Comparison of ENCODE assay signal across 11 mouse cellular contexts in genomic region chr2:48441991-48442544, GRCm38 (mm10).
DNase-seq lines count a peak whose midpoint lies in the region; ATAC-seq and TF ChIP-seq lines count a peak whose summit lies in the region.
"Had no signal": no experiment of that assay in that cellular context is flagged by ENCODE, and none has a peak within 500 bp of the region (broad histone marks: within the 10 kb centered on the region; RNA-seq: fewer than 3 reads in every experiment).

No protein-coding gene starts in this region.

- H3K27ac ChIP-seq in hindbrain, embryonic 11.5 days (ENCODE audit: low read depth, low read length): no peak overlapping the region
- no peak overlapping the region for H3K27ac ChIP-seq in hindbrain, embryonic 12.5 days
- H3K27ac ChIP-seq in kidney, postnatal 0 days: peak overlapping the region; percentile 60; the same call in 1 of the 2 replicates

- 77% methylated on average over 10 of the region's 10 CpGs for WGBS in hindbrain, embryonic 11.5 days
- WGBS in hindbrain, embryonic 12.5 days: 65% methylated on average over 10 of the region's 10 CpGs
- 33% methylated on average over 10 of the region's 10 CpGs for WGBS in kidney, postnatal 0 days

- peak; percentile 23; the same call in 1 of the 2 replicates for ATAC-seq in hindbrain, embryonic 11.5 days (ENCODE audit: low FRiP score)
- ATAC-seq in hindbrain, embryonic 12.5 days (ENCODE audit: low FRiP score): no peak
- peak; percentile 30; the same call in 1 of the 2 replicates for ATAC-seq in kidney, postnatal 0 days (replicated peaks; ENCODE audit: low FRiP score, low read depth)

- H3K9me3 ChIP-seq in hindbrain, embryonic 11.5 days (ENCODE audit: control insufficient read depth, low read length): no peaks in the 10 kb centered on the region
- H3K9me3 ChIP-seq in hindbrain, embryonic 12.5 days (replicated peaks): no peaks in the 10 kb centered on the region
- H3K9me3 ChIP-seq in kidney, postnatal 0 days (replicated peaks; ENCODE audit: low read length): no peaks in the 10 kb centered on the region

- no peak overlapping the region for H3K4me2 ChIP-seq in hindbrain, embryonic 11.5 days (replicated peaks; ENCODE audit: low read depth, low read length)
- no peak overlapping the region for H3K4me2 ChIP-seq in hindbrain, embryonic 12.5 days (replicated peaks)
- peak overlapping the region; percentile 34 for H3K4me2 ChIP-seq in kidney, postnatal 0 days (ENCODE audit: low read length)

- no peaks in the 10 kb centered on the region for H3K36me3 ChIP-seq in hindbrain, embryonic 11.5 days (ENCODE audit: control insufficient read depth, insufficient read depth, low read length)
- H3K36me3 ChIP-seq in hindbrain, embryonic 12.5 days: no peaks in the 10 kb centered on the region
- no peaks in the 10 kb centered on the region for H3K36me3 ChIP-seq in kidney, postnatal 0 days (ENCODE audit: insufficient read depth, low read length)

- 0 out of 2 replicates have a peak, but pooled peaks cover 3% of the 10 kb centered on the region for H3K4me1 ChIP-seq in hindbrain, embryonic 11.5 days (replicated peaks; ENCODE audit: control insufficient read depth, insufficient read depth, low read length)
- peaks cover 24% of the 10 kb centered on the region for H3K4me1 ChIP-seq in hindbrain, embryonic 12.5 days
- peaks cover 14% of the 10 kb centered on the region for H3K4me1 ChIP-seq in kidney, postnatal 0 days (replicated peaks; ENCODE audit: insufficient read depth, low read length)

- H3K9ac ChIP-seq in hindbrain, embryonic 11.5 days (ENCODE audit: low read depth, low read length): no peak overlapping the region
- no peak overlapping the region for H3K9ac ChIP-seq in hindbrain, embryonic 12.5 days
- no peak overlapping the region for H3K9ac ChIP-seq in kidney, postnatal 0 days (ENCODE audit: low read depth, low read length)

- no peak overlapping the region for H3K4me3 ChIP-seq in hindbrain, embryonic 11.5 days (ENCODE audit: low read depth, low read length)
- H3K4me3 ChIP-seq in hindbrain, embryonic 12.5 days: no peak overlapping the region
- H3K4me3 ChIP-seq in kidney, postnatal 0 days (replicated peaks; ENCODE audit: low read depth, low read length): no peak overlapping the region

- no peak for TF ChIP-seq CTCF in kidney, postnatal 0 days (IDR thresholded peaks at IDR 0.05; ENCODE audit: low read depth)

- no peaks in the 10 kb centered on the region for H3K27me3 ChIP-seq in hindbrain, embryonic 11.5 days (ENCODE audit: control insufficient read depth, insufficient read depth, low read length)
- H3K27me3 ChIP-seq in hindbrain, embryonic 12.5 days: no peaks in the 10 kb centered on the region
- H3K27me3 ChIP-seq in kidney, postnatal 0 days (ENCODE audit: insufficient read depth, low read length): no peaks in the 10 kb centered on the region

- no peak for DNase-seq in hindbrain, embryonic 11.5 days (ENCODE audit: low spot score)
- DNase-seq in urinary bladder, adult 2 months (ENCODE audit: low spot score): peak; percentile 31
- DNase-seq in urinary bladder, postnatal 10 days (ENCODE audit: low spot score): no peak
- peak; percentile 61 for DNase-seq in kidney, postnatal 0 days (ENCODE audit: low spot score)
- DNase-seq in yolk sac, embryonic 10.5 days (ENCODE audit: low spot score): peak; percentile 28
- DNase-seq in retina, postnatal 1 day: no peak
- no peak for DNase-seq in heart, postnatal 4 days
- DNase-seq: cerebellum, adult 8-10 months; gastrocnemius, postnatal 36 days; left cerebral cortex, postnatal 4 days had no signal

Comparison
In these comparisons a context has a peak if more than half of its experiments do, and no peak if none do; other contexts are left out.
1. DNase-seq: peak in urinary bladder, adult 2 months (single experiment), kidney, postnatal 0 days (single experiment) and yolk sac, embryonic 10.5 days (single experiment); none in hindbrain, embryonic 11.5 days (single experiment), urinary bladder, postnatal 10 days (single experiment), retina, postnatal 1 day (single experiment) and heart, postnatal 4 days (single experiment).